In genomic region chr11:58959921-58960465, GRCm38 (mm10) we compare ENCODE assay signal across 7 mouse cellular contexts. TPM values are rescaled to one million over a fixed set of nuclear protein-coding genes. Genes with fewer than 3 reads are reported as not detected.
DNase-seq lines count a peak whose midpoint lies in the region; ATAC-seq and TF ChIP-seq lines count a peak whose summit lies in the region.

No protein-coding gene starts in this region.

- TF ChIP-seq CTCF in gastrocnemius, adult 2 months (IDR thresholded peaks at IDR 0.05) = peak; percentile 15; the same call in 1 of the 2 replicates

- H3K4me3 ChIP-seq in gastrocnemius, adult 2 months = peak overlapping the region; percentile 74

- H3K27ac ChIP-seq in gastrocnemius, adult 2 months = peak overlapping the region; percentile 58

- ATAC-seq in inflammation-experienced regulatory T-cells, adult 6 months = peak; percentile 90

- intact Hi-C loops in gastrocnemius, adult 2 months (cut with DNase I) = no loop called here
- intact Hi-C loops in left cerebral cortex, postnatal 36 days (cut with DNase I) = loop anchor here (2.0 kb wide), 1 partner anchor 19 kb away; the partner anchor contains the start of gene Trim11

- peak; percentile 89 to 95 for DNase-seq in adrenal gland, adult (ENCODE audit: inconsistent age in 2 of 2, low spot score in 1 of 2)
- peak; percentile 87 to 89 for DNase-seq in cerebellum, postnatal 36 days
- peak; percentile 81 for DNase-seq in gastrocnemius, adult 2 months
- peak; percentile 77 to 80 for DNase-seq in left cerebral cortex, postnatal 36 days (ENCODE audit: low spot score in 2 of 2)
- peak; percentile 87 for DNase-seq in mesoderm, embryonic 11.5 days (ENCODE audit: low read depth, low spot score)
- DNase-seq in right cerebral cortex, postnatal 4 days = peak; percentile 74

RNA-seq across cellular contexts. Expression of gene Hist3h2a, which starts 5.5 kb away (rescaled TPM):
- 10 to 100 TPM; 10.5 to 11.3 TPM for total RNA-seq in gastrocnemius, adult 2 months (2021)
- 1 to 10 TPM; 3.1 to 5.0 (median 4.2) TPM for polyA plus RNA-seq in inflammation-experienced regulatory T-cells, adult 6 months (2017; shearing (Covaris generic))
- total RNA-seq in left cerebral cortex, postnatal 36 days (2021) = 10 to 100 TPM; 60.9 to 64.1 TPM

RNA-seq across cellular contexts. Expression of gene Trim17, which starts 5.5 kb away (rescaled TPM):
- total RNA-seq in gastrocnemius, adult 2 months (2021) = under 1 TPM; 0.08 to 0.33 TPM
- under 1 TPM in 2 of 3 experiments, not detected in 1; 0.14 to 0.40 TPM for polyA plus RNA-seq in inflammation-experienced regulatory T-cells, adult 6 months (2017; shearing (Covaris generic))
- 1 to 10 TPM; 4.8 to 5.7 TPM for total RNA-seq in left cerebral cortex, postnatal 36 days (2021)

RNA-seq across cellular contexts. Expression of gene Hist3h2ba, which starts 11.3 kb away (rescaled TPM):
- total RNA-seq in gastrocnemius, adult 2 months (2021) = not detected
- polyA plus RNA-seq in inflammation-experienced regulatory T-cells, adult 6 months (2017; shearing (Covaris generic)) = 1 to 10 TPM; 2.9 to 5.2 (median 4.3) TPM
- 100 to 1,000 TPM; 103 to 124 TPM for total RNA-seq in left cerebral cortex, postnatal 36 days (2021)

RNA-seq across cellular contexts. Expression of gene Trim11, which starts 17.9 kb away (rescaled TPM):
- 1 to 10 TPM; 7.2 to 7.9 TPM for total RNA-seq in gastrocnemius, adult 2 months (2021)
- 10 to 100 TPM; 18.8 to 24.0 (median 20.3) TPM for polyA plus RNA-seq in inflammation-experienced regulatory T-cells, adult 6 months (2017; shearing (Covaris generic))
- total RNA-seq in left cerebral cortex, postnatal 36 days (2021) = 10 to 100 TPM; 21.0 to 24.9 TPM

RNA-seq across cellular contexts. Expression of gene Rnf187, which starts 21.3 kb away (rescaled TPM):
- 100 to 1,000 TPM in 1 of 2 experiments, 10 to 100 TPM in 1; 95.2 to 101 TPM for total RNA-seq in gastrocnemius, adult 2 months (2021)
- 10 to 100 TPM; 12.8 to 24.5 (median 15.7) TPM for polyA plus RNA-seq in inflammation-experienced regulatory T-cells, adult 6 months (2017; shearing (Covaris generic))
- 100 to 1,000 TPM; 450 to 542 TPM for total RNA-seq in left cerebral cortex, postnatal 36 days (2021)

Comparison
In these comparisons a context has a peak if more than half of its experiments do, and no peak if none do; other contexts are left out.
1. Peak in every context shown above with its lines: DNase-seq, ATAC-seq, H3K4me3 ChIP-seq and H3K27ac ChIP-seq.
2. RNA of gene Hist3h2a, which starts 5.5 kb away (total RNA-seq): 60.9 to 64.1 TPM in left cerebral cortex, postnatal 36 days; 10.5 to 11.3 TPM in gastrocnemius, adult 2 months; every median in the first group is over 4 times any median in the second.
3. RNA of gene Trim17, which starts 5.5 kb away (total RNA-seq): 4.8 to 5.7 TPM in left cerebral cortex, postnatal 36 days; 0.08 to 0.33 TPM in gastrocnemius, adult 2 months; every median in the first group is over 4 times any median in the second.
4. RNA of gene Hist3h2ba, which starts 11.3 kb away (total RNA-seq): 103 to 124 TPM in left cerebral cortex, postnatal 36 days; not detected in gastrocnemius, adult 2 months; every median in the first group is over 10 times any median in the second.